Mouse (Mus musculus) spleen, adult 12 weeks (tissue): ENCODE data around the gene Stx2.
"Not testable (repeated sequence)": the region's sequence is repeated elsewhere in the genome, so short reads cannot be mapped to it uniquely, and the experiment has no call there.

ENCODE experiments used
- DNase-seq: peaks from one replicate; pipeline ENCODE4 v3.0.0; 2022; ENCODE audit warnings: low spot score

Gene Stx2

DNA sequence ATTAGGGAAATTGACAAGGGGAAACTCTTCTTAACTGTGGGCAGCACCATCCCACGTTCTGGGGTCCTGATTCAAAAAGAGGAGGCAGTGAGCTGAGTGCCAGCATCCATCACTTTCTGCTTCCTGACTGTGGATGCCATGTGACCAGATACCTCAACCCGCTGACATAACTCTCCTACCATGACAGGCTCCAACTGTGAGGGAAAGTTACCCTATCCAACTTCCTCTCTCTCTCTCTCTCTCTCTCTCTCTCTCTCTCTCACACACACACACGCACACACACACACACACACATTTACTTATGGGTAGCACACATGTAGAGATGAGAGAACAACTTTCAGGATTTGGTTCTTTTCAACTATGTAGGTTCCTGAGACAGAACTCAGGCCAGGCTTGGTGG lies 1.2 kb upstream of the Stx2 start:
- DNase-seq, result no peak

- no peak for DNase-seq
Observed at GRCm38 (mm10) chr5:129008008-129008407, 366 bp downstream of the Stx2 start.

- DNase-seq, result peak; percentile 53
Observed at GRCm38 (mm10) chr5:129007105-129007957, 1.0 kb downstream of the Stx2 start.

DNA sequence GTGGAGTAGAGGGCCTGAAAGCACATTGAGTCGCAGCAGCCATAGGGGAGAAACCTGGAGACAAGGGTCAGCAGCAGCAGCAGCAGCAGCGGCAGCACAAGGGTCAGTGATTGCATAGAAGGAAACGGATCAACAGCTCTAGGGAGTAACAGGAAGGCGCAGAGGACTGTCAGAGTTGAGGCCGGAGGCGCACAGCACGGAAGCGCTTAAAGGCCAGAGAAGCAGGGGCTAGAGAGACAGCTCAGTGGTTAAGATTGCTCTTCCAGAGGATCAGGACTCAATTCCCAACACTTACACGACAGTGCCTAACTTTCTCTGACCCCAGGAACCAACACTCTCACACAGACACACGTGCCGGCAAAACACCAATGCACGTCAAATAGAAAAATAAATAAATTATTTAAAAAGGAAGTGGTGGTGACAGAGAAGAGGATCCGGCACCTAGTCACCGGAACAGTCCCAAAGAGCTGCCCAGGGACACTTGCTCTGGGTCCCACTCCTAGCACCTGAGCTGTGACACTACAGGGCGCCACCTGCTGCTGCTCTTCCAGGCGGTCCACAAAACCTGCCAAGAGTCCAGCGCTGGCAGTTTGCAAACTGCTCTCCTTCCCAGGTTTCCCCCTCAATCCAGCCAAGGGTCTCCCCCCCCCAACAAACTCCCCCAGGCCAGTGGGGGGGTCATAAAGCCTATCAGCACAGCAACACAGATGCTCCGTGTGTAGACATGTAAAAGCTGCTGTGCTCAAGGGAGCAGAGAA lies 2.2 kb downstream of the Stx2 start:
- DNase-seq, result no peak

DNA sequence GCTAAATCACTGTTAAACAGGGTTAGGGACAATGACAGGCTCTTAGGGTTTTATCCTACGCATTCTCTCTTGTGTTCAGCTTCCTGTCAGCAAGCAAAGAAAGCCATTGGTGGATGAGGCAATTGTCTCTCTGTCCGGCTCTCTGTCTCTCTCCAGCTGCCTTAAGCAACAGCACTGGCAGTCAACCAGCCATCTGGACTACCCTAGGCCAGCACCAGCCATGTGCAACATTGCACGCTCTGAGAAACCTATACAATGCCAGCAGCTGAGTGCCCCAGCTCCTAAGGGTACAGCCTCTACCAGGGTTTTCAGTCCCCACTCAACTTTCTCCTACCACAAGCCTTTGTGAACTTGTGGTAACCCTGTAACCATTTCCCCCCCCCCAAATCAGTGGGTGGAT lies 3.0 kb downstream of the Stx2 start:
- no peak for DNase-seq

DNA sequence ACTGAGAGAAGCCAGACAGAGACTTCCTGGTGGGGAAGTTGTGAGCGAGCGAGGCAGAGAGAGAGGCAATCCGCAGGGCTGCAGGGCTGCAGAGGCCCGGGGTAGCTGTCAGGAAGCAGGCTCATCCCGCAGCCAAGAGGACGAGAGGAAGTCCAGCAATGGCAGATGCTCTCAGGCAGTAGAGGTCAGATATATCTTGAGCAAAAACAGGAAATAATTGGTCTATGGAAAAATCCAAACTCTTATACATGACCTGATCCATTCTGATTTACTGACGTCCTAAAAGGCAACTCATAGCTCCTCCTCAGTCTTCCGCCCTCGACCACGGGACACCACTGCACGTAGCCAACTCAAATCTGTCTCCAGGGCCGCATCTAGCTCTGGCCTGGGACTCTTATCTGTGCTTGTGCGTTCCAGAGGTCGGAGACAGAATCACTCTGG lies 5.8 kb downstream of the Stx2 start:
- DNase-seq, result no peak

DNA sequence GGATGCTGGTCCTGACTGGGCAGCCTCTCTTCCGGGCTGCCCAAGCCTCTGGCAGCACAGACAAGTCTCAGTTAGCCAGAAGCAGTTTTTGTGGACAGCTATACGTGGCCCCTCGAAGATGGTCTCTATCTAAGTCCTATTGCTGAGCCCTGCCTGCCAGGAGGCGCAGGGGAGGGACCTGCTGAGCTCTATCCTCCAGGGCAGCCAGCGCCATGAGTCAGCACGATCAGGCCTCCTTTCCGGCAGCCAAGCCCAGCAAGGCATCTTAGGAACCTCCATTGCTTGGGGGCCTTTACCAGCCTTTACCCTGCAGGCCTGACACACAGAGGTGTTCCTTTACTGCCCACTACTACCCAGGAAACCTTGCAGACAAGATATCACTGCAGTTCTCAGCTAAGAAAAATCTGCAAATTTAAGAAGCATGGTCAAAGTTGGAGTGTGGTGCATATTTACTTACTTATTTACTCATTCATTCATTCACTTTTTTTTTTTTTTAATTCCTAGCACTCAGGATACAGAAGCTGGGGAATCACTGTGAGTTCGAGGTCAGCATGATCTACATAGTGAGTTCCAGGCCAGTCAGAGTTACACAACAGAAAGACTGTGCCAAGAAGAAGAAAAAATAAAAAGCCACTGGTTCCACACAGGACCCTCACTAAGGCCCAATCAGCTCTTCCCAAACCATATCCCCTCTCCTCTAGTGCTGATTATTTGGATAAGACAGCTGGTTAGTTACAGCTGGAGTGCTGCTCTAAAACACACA lies 7.5 kb downstream of the Stx2 start:
- DNase-seq, result peak; percentile 62

DNA sequence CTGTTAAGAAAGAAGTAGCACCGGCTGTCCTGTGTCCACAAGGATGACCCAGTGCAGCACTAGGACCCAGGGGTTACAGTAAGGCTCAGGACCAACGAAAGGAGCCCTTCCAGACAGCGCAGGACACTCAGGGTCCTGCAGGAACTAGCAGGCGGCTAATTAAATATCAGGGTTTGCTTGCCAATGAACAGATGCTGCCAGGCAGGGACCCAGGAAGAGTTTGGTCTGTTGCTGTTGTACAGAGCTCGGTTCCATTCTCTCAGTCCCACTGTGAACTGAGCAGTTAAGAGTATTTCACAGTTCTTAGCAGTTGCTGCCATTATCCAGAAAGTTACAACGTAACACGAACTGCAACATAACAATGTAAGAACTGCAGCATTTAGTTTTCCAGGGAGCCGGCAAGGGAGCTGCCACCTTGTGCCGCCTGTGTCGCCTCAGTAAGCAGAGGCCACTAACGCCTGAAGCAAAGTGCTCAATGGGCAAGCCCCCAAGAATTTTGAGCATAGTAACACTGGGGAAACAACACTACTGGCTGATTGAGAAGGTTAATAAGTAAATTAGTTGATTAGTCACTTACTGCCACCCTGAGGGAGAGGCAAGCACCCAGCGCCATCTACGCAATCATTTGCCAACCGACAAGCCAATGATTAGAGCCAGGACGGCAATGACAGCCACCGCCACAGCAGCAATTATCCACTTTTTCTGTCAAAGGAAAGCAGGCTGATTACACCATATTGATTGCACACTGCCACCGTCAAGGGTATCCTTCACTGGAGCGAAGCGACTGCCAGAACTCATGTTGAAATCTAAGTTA lies 21.0 kb downstream of the Stx2 start:
- DNase-seq, result no peak

- no peak for DNase-seq
Observed at GRCm38 (mm10) chr5:128985946-128986345, 22.4 kb downstream of the Stx2 start.

DNA sequence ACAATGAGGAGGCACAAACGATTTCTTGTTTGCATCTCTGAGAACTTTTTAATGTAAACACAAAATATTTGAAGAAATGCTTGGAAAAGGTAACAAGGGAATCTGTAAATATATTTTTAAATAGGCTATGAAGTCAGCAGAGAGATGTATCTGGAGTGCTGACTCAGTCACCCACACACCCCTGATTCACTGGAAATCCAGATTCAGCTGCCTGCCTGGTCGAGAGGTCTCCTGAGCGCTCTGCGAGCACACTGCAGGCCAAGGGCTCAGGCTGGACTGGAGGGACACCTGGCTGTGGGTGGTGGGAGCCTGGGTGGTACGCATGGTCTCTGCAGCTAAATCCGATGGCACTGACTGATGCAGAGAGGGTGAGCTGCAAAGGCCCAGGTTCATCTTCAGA lies 23.8 kb downstream of the Stx2 start:
- no peak for DNase-seq

GRCm38 (mm10) chr5:128981607-128982006 lies 26.8 kb downstream of the Stx2 start:
- DNase-seq, result peak; percentile 62

DNA sequence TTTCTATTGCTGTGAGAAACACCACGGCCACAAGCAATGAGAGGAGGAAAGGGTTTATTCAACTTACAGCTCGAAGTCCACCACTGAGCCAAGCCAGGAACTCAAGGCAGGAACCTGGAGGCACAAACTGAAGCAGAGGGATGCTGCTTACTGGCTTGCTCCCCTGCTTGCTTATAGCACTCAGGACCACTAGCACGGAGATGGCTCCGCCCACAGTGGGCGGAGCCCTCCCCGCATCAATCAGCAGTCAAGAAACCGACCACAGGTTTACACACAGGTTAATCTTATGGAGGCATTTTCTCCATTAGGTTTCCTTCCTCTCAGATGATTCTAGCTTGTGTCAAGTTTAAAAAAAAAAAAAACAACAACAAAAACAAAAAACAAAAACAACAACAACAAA lies 27.5 kb downstream of the Stx2 start:
- no peak for DNase-seq

DNA sequence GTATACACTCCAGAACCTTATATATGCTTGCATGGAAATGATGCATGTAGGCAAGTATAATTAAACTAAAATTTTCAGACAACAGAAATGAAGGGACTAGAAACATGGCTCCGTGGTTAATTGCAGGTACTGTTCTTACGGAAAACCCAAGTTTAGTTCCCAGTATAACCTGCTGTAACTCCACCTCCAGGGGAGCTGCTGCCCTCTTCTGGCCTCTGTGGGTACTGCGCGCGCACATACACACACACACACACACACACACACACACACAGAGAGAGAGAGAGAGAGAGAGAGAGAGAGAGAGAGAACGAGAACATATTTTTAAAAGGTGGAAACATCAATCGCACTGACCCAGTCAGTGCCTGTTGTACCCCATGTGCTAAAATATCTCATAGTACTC lies 29.4 kb downstream of the Stx2 start:
- DNase-seq, result no peak

- DNase-seq, result not testable (repeated sequence)
Observed at GRCm38 (mm10) chr5:128977466-128977865, 30.9 kb downstream of the Stx2 start.

DNA sequence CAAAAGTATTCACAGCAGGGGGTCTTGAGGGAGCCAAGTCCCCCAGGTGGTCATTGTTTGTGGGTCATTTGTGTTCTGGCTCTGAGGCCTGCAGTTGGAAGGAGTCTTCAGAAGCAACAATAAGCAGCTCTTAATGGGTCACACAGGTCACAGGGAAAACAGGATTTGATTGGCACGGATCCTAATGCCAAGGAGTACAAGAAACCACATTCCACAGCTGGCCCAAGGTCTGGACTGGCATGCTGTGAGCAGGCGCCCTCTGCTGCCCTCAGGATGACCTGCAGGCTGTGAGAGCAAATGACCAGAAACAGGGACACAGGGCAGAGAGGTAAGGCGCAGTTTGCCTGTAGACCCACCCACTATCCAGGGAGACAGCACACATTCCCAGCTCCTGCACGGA lies 32.1 kb downstream of the Stx2 start:
- no peak for DNase-seq

DNA sequence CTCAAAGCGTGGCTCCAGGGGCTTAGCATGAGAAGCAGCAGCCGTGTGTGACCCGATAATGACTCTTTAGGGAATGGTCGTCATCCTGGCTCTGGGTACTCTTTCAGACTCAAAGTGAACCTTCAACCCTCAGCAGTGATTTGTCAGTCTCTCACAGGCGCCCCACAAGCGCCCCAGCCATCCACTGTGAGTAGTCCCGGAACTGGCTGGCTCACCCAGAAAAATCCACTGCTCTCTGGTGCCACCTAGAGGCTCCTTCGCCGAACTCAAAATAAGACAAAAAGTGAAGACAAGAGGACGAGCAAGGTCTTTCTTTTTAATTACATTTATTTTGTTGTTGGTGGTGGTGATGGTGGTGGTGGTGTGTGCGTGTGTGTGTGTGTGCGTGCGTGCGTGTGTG lies 37.1 kb downstream of the Stx2 start:
- peak; percentile 41 for DNase-seq

DNA sequence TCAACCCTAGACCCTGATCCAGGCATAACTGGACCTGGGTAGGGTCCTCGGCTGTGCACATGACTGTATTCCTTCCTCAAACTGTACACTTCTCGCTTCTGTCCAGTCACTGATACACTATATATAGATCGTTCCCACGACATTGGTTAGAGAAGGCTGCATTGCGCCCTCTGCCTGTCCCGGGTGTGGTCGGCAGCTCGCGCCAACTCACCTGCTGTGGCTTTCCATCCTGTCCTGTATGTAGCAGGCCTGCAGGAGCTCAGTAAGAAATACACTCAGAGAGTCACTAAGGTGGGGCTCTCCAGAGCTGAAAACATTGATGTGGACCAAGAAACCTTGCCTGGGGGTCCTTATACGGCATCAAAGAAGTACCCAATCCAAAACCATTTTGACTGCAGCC lies 37.5 kb downstream of the Stx2 start:
- no peak for DNase-seq

DNA sequence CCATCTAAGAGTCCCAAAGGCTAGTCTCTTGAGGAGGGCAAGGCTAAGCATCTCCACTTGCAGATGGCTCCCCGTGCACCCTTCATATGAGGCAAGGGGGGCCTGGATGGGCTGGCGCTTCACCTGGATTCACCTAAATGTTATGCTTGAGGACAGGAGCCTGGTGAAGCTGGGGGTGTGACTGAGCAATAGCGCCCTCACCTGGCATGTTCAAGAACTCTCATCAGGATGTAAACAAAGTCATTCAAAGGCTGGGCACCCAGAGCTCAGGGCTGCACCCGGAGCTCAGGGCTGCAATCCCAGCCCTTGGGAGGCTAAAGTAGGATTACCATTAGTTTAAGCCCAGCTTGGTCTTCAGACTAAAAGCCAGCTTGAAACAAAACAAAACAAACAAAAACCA lies 44.0 kb downstream of the Stx2 start:
- DNase-seq, result no peak

GRCm38 (mm10) chr5:128958916-128959315 lies 49.5 kb downstream of the Stx2 start:
- no peak for DNase-seq

- not testable (repeated sequence) for DNase-seq
Observed at GRCm38 (mm10) chr5:128954371-128954770, 54.0 kb downstream of the Stx2 start.

DNA sequence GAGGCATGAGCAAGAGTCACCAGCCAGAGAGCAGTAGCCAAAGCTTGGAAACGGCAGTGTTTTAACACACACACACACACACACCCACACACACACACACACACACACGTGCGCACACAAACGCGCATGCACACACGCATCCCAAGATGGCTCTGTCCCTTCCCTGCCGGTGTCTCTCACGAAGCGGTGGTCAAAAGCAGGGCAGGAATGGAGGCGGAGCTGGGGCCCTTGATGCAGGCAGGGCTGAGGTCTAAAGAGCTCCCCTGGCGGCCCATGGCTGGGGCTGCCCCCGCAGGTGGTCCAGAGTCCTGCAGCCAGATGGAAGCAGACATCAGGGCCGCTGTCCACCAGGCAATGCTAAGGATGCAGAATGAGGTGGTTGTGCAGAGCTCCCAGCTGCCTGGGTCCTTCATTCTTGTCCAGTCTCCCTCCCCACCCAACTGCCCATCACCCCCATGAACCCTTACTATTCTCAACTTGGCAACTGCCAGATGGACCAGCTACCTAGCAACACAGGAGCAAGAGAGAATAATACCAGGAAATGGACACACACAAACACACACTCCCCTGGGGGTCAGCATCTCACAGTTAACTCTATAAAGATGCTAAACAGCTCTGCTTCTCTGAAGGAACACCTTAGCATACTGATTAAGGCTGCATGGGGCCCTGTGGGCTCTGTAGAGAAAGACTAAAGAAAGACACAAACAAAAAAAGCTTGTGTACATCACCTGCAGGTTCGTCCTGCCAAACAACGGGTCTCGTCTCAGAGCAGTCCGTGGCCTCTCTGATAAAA lies 54.9 kb downstream of the Stx2 start, which contains the start of gene Rimbp2:
Gene Rimbp2 (minus strand): TSS at position 209 of the 793 bp plus-strand sequence.
- DNase-seq, result no peak
